29 mouse cellular contexts compared by ENCODE assay signal in the genomic region with DNA sequence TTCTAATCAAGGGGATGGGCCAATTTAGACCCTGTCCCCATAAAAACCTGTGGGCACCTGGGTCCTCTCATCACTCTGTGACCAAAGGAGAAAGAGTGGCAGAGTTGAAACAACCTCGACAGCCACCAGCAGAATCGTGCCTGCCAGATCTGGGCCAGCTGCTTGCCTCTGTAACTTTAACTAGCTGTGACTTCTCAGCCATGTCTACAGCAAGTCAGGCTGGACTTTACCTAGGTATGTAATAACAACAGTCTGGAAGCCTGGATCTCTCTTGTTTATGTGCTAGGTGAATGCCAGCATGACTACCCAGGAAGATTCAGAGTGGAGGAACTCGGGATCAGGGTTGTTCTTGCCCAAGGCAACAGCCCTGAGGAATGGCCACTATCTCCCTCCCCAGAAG. TPM values are rescaled to one million over a fixed set of nuclear protein-coding genes. Genes with fewer than 3 reads are reported as not detected.
DNase-seq lines count a peak whose midpoint lies in the region; ATAC-seq and TF ChIP-seq lines count a peak whose summit lies in the region.
"Had no signal": no experiment of that assay in that cellular context is flagged by ENCODE, and none has a peak within 500 bp of the region (broad histone marks: within the 10 kb centered on the region; RNA-seq: fewer than 3 reads in every experiment).

No protein-coding gene starts in this region.

- WGBS in kidney, adult 2 months: 45% methylated on average over 3 of the region's 3 CpGs
- WGBS in kidney, embryonic 15.5 days: 41% methylated on average over 3 of the region's 3 CpGs
- WGBS in midbrain, embryonic 11.5 days: 83% methylated on average over 3 of the region's 3 CpGs
- 81% methylated on average over 3 of the region's 3 CpGs for WGBS in midbrain, embryonic 14.5 days

- 0 out of 2 replicates have a peak, but pooled peaks have one; percentile 14 for ATAC-seq in kidney, embryonic 15.5 days (replicated peaks; ENCODE audit: low FRiP score)
- no peak for ATAC-seq in midbrain, embryonic 11.5 days (ENCODE audit: low FRiP score)
- no peak for ATAC-seq in midbrain, embryonic 14.5 days (ENCODE audit: low FRiP score, low TSS enrichment)
- ATAC-seq: activated CD4-positive, CD25-positive, alpha-beta regulatory T cell, adult 4 months; CD4-positive, CD25-positive, alpha-beta regulatory T cell, adult 4 months; forebrain, embryonic 14.5 days; Patski had no signal

- intact Hi-C loops in heart, postnatal 14 days (cut with DNase I): no loop called here

- no peak overlapping the region for H3K27ac ChIP-seq in kidney, adult 2 months (ENCODE audit: insufficient read depth, low read depth, low read length)
- H3K27ac ChIP-seq in kidney, embryonic 15.5 days: peak overlapping the region; percentile 4; the same call in 1 of the 2 replicates
- no peak overlapping the region for H3K27ac ChIP-seq in midbrain, embryonic 11.5 days (ENCODE audit: low read depth, low read length)
- no peak overlapping the region for H3K27ac ChIP-seq in midbrain, embryonic 14.5 days (replicated peaks; ENCODE audit: low read depth, low read length)
- H3K27ac ChIP-seq: embryonic facial prominence, embryonic 13.5 days; embryonic facial prominence, embryonic 15.5 days; forebrain, embryonic 10.5 days; forebrain, embryonic 12.5 days had no signal

- no peaks in the 10 kb centered on the region for H3K9me3 ChIP-seq in kidney, embryonic 15.5 days (replicated peaks)
- no peaks in the 10 kb centered on the region for H3K9me3 ChIP-seq in midbrain, embryonic 11.5 days (ENCODE audit: control insufficient read depth, low read length)
- no peaks in the 10 kb centered on the region for H3K9me3 ChIP-seq in midbrain, embryonic 14.5 days (ENCODE audit: control insufficient read depth, low read length)
- H3K9me3 ChIP-seq: embryonic facial prominence, embryonic 13.5 days; embryonic facial prominence, embryonic 15.5 days; forebrain, embryonic 10.5 days; forebrain, embryonic 12.5 days; G1E had no signal

- H3K36me3 ChIP-seq in kidney, adult 2 months (ENCODE audit: control insufficient read depth, insufficient read depth, low read length): no peaks in the 10 kb centered on the region
- H3K36me3 ChIP-seq in kidney, embryonic 15.5 days: no peaks in the 10 kb centered on the region
- no peaks in the 10 kb centered on the region for H3K36me3 ChIP-seq in midbrain, embryonic 11.5 days (ENCODE audit: control insufficient read depth, insufficient read depth, low read length)
- no peaks in the 10 kb centered on the region for H3K36me3 ChIP-seq in midbrain, embryonic 14.5 days (ENCODE audit: control insufficient read depth, insufficient read depth, low read length)
- H3K36me3 ChIP-seq: embryonic facial prominence, embryonic 13.5 days; embryonic facial prominence, embryonic 15.5 days; forebrain, embryonic 10.5 days; forebrain, embryonic 12.5 days had no signal

- H3K27me3 ChIP-seq in kidney, adult 2 months (replicated peaks; ENCODE audit: control insufficient read depth, insufficient read depth, low read length): no peaks in the 10 kb centered on the region
- no peaks in the 10 kb centered on the region for H3K27me3 ChIP-seq in kidney, embryonic 15.5 days
- H3K27me3 ChIP-seq in midbrain, embryonic 11.5 days (ENCODE audit: control insufficient read depth, insufficient read depth, low read length): no peaks in the 10 kb centered on the region
- H3K27me3 ChIP-seq in midbrain, embryonic 14.5 days (ENCODE audit: control insufficient read depth, insufficient read depth, low read length): no peaks in the 10 kb centered on the region
- H3K27me3 ChIP-seq: CH12.LX; embryonic facial prominence, embryonic 13.5 days; embryonic facial prominence, embryonic 15.5 days; forebrain, embryonic 12.5 days; Patski had no signal

- H3K9ac ChIP-seq in kidney, embryonic 15.5 days: no peak overlapping the region
- H3K9ac ChIP-seq in midbrain, embryonic 11.5 days (ENCODE audit: low read length): no peak overlapping the region
- no peak overlapping the region for H3K9ac ChIP-seq in midbrain, embryonic 14.5 days (replicated peaks; ENCODE audit: low read length)
- H3K9ac ChIP-seq: embryonic facial prominence, embryonic 13.5 days; embryonic facial prominence, embryonic 15.5 days; forebrain, embryonic 12.5 days had no signal

- TF ChIP-seq CTCF in kidney, adult 2 months (conservative IDR thresholded peaks at IDR 0.05; ENCODE audit: insufficient read depth, insufficient read length, low read depth, low read length): no peak

- no peak overlapping the region for H3K4me2 ChIP-seq in kidney, embryonic 15.5 days
- H3K4me2 ChIP-seq in midbrain, embryonic 11.5 days: no peak overlapping the region
- H3K4me2 ChIP-seq in midbrain, embryonic 14.5 days (ENCODE audit: low read length): no peak overlapping the region
- H3K4me2 ChIP-seq: embryonic facial prominence, embryonic 13.5 days; embryonic facial prominence, embryonic 15.5 days; forebrain, embryonic 12.5 days had no signal

- H3K4me1 ChIP-seq in kidney, adult 2 months (ENCODE audit: control insufficient read depth, insufficient read depth, low read length): peaks cover 9% of the 10 kb centered on the region; the same call in 1 of the 2 replicates
- H3K4me1 ChIP-seq in kidney, embryonic 15.5 days: peaks cover 10% of the 10 kb centered on the region
- no peaks in the 10 kb centered on the region for H3K4me1 ChIP-seq in midbrain, embryonic 11.5 days (ENCODE audit: control insufficient read depth, insufficient read depth, low read length)
- H3K4me1 ChIP-seq in midbrain, embryonic 14.5 days (ENCODE audit: control insufficient read depth, insufficient read depth, low read length): no peaks in the 10 kb centered on the region
- H3K4me1 ChIP-seq: embryonic facial prominence, embryonic 13.5 days; embryonic facial prominence, embryonic 15.5 days; forebrain, embryonic 10.5 days; forebrain, embryonic 12.5 days had no signal

- H3K4me3 ChIP-seq in kidney, adult 2 months (ENCODE audit: insufficient read depth, low read depth, low read length): no peak overlapping the region
- no peak overlapping the region for H3K4me3 ChIP-seq in kidney, embryonic 15.5 days (replicated peaks)
- H3K4me3 ChIP-seq in midbrain, embryonic 11.5 days (ENCODE audit: low read depth, low read length): no peak overlapping the region
- H3K4me3 ChIP-seq in midbrain, embryonic 14.5 days (replicated peaks; ENCODE audit: low read depth, low read length): no peak overlapping the region
- H3K4me3 ChIP-seq: embryonic facial prominence, embryonic 13.5 days; embryonic facial prominence, embryonic 15.5 days; erythroblast, embryonic 14.5 days; forebrain, embryonic 10.5 days; forebrain, embryonic 12.5 days had no signal

- no peak for TF ChIP-seq POLR2A in kidney, adult 2 months (IDR thresholded peaks at IDR 0.05; ENCODE audit: low read depth, low read length)

- peak; percentile 18 for DNase-seq in heart, adult 11 months
- DNase-seq in heart, postnatal 14 days: no peak
- DNase-seq in kidney, adult 2 months: peak; percentile 39
- DNase-seq in kidney, postnatal 14 days: no peak
- no peak for DNase-seq in kidney, postnatal 10 days
- DNase-seq in midbrain, embryonic 11.5 days (ENCODE audit: low spot score, missing footprints): peak; percentile 64
- DNase-seq in midbrain, embryonic 14.5 days: no peak
- DNase-seq: adrenal gland, adult 8-10 months; adrenal gland, postnatal 14 days; adrenal gland, postnatal 36 days; B cell, adult 2 months; cerebellum, adult 11-12 months; cerebellum, adult 2 months; cerebellum, adult 9-10 months; cerebellum, postnatal 10 days; cerebellum, postnatal 25 days; embryo, embryonic 11 days had no signal

RNA-seq across cellular contexts. Expression of a gene that starts 32.1 kb away (rescaled TPM):
- 1 to 10 TPM in 1 of 2 experiments, under 1 TPM in 1; 0.05 to 1.0 TPM for total RNA-seq in heart, postnatal 14 days (2021)
- 0.29 and 0.88 TPM in 2 replicates for polyA plus RNA-seq in kidney, adult 2 months (2012; rRNA removed)
- polyA plus RNA-seq in kidney, embryonic 15.5 days (2015; fragmentation: Nextera tagmentation; extraction: Ambion mirVana): 0.10 TPM in 1 of 2 replicates, not detected in the other
- polyA plus RNA-seq in midbrain, embryonic 11.5 days (2014; fragmentation: Nextera tagmentation; extraction: Ambion mirVana): not detected in 2 replicates
- 0.12 and 0.13 TPM in 2 replicates for polyA plus RNA-seq in midbrain, embryonic 14.5 days (2014; fragmentation: Nextera tagmentation; extraction: Ambion mirVana)
- total RNA-seq: adrenal gland, postnatal 14 days had no signal
- polyA plus RNA-seq: erythroblast, embryonic 14.5 days; forebrain, embryonic 10.5 days; forebrain, embryonic 12.5 days; forebrain, embryonic 14.5 days; G1E had no signal

Comparison
In these comparisons a context has a peak if more than half of its experiments do, and no peak if none do; other contexts are left out.
1. DNase-seq: peak in heart, adult 11 months (single experiment), kidney, adult 2 months (single experiment) and midbrain, embryonic 11.5 days (single experiment); none in heart, postnatal 14 days (0 of 2), kidney, postnatal 14 days (single experiment), kidney, postnatal 10 days (single experiment) and midbrain, embryonic 14.5 days (single experiment).